Mouse (Mus musculus) midbrain, embryonic 15.5 days (tissue): ENCODE data around the gene 1700001C02Rik. TPM values are rescaled to one million over a fixed set of nuclear protein-coding genes. Genes with fewer than 3 reads are reported as not detected.

Source experiments
- ATAC-seq: fragments of 200-750 bp; cut with Nextera tagmentation; replicated peaks from 2 replicates; pipeline ENCODE4 v1.8.0; 2017; ENCODE audit warnings: moderate TSS enrichment
- H3K27ac ChIP-seq: fragments of 300-500 bp; sonication (generic); 2 replicates; pipeline ENCODE4 v1.5.1; 2015; ENCODE audit warnings: mild to moderate bottlenecking, inconsistent platforms
- H3K27me3 ChIP-seq: fragments of 300-500 bp; sonication (generic); replicated peaks from 2 replicates; pipeline ENCODE4 v1.6.1; 2015; ENCODE audit warnings: inconsistent platforms
- H3K36me3 ChIP-seq: fragments of 300-500 bp; sonication (generic); replicated peaks from 2 replicates; pipeline ENCODE4 v1.6.1; 2015; ENCODE audit warnings: inconsistent platforms
- H3K4me1 ChIP-seq: fragments of 300-500 bp; sonication (generic); 2 replicates; pipeline ENCODE4 v1.6.1; 2015; ENCODE audit warnings: inconsistent platforms
- H3K4me2 ChIP-seq: fragments of 300-500 bp; sonication (generic); 2 replicates; pipeline ENCODE4 v1.6.1; 2015; ENCODE audit warnings: inconsistent platforms, mild to moderate bottlenecking, moderate library complexity
- H3K4me3 ChIP-seq: fragments of 300-500 bp; sonication (generic); 2 replicates; pipeline ENCODE4 v1.5.1; 2015; ENCODE audit warnings: mild to moderate bottlenecking, inconsistent platforms
- H3K9ac ChIP-seq: fragments of 300-500 bp; sonication (generic); 2 replicates; pipeline ENCODE4 v1.6.1; 2015; ENCODE audit warnings: mild to moderate bottlenecking, inconsistent platforms
- H3K9me3 ChIP-seq: fragments of 300-500 bp; sonication (generic); 2 replicates; pipeline ENCODE4 v1.6.1; 2016; ENCODE audit warnings: inconsistent platforms
- WGBS: fragments of 180-500 bp; shearing (Covaris S2); methylation state at CpG from one replicate; pipeline ENCODE4 v1.1.7; 2015; ENCODE audit warnings: mixed read lengths; 5-methylcytosine and 5-hydroxymethylcytosine counted together
- polyA plus RNA-seq: library from polyadenylated mRNA; unstranded; fragments of >200 nt; fragmentation: Nextera tagmentation; extraction: Ambion mirVana; gene quantifications from 2 replicates; pipeline ENCODE4 v1.2.1, GENCODE M21; 2015

The 1700001C02Rik gene
- 0.96 and 1.2 TPM in 2 replicates for polyA plus RNA-seq

GRCm38 (mm10) chr5:30465861-30466260 lies at the start of gene 1700001C02Rik:
Gene 1700001C02Rik (plus strand): TSS chr5:30466047.
- Histone ChIP-seq H3K27me3 (peaks cover 10% of the 10 kb centered on the region; the same call in 1 of the 2 replicates), H3K9ac (0 out of 2 replicates have a peak within 1 kb of the TSS, but pooled peaks have one; percentile 12), H3K27ac (no peak within 1 kb of the TSS), H3K9me3 (no peaks in the 10 kb centered on the region), H3K4me3 (peak within 1 kb of the TSS; percentile 32), H3K4me2 (peak within 1 kb of the TSS; percentile 59), H3K36me3 (no peaks in the 10 kb centered on the region), H3K4me1 (peaks cover 28% of the 10 kb centered on the region)
- ATAC-seq: no peak
- WGBS: 12% methylated on average over 21 of the region's 21 CpGs

GRCm38 (mm10) chr5:30416665-30417064 lies 49.2 kb upstream of the 1700001C02Rik start:
- no peak for ATAC-seq
- H3K4me1 ChIP-seq: peaks cover 7% of the 10 kb centered on the region; the same call in 1 of the 2 replicates
- H3K9ac ChIP-seq: no peak overlapping the region
- H3K36me3 ChIP-seq: no peaks in the 10 kb centered on the region
- H3K27ac ChIP-seq: no peak overlapping the region
- H3K9me3 ChIP-seq: no peaks in the 10 kb centered on the region
- H3K27me3 ChIP-seq: no peaks in the 10 kb centered on the region
- 24% methylated on average over 5 of the region's 5 CpGs for WGBS
- H3K4me3 ChIP-seq: no peak overlapping the region
- H3K4me2 ChIP-seq: no peak overlapping the region

- Histone ChIP-seq H3K4me1 (0 out of 2 replicates have a peak, but pooled peaks cover 2% of the 10 kb centered on the region), H3K36me3 (no peaks in the 10 kb centered on the region), H3K4me2 (no peak overlapping the region), H3K4me3 (no peak overlapping the region), H3K27ac (no peak overlapping the region), H3K9me3 (no peaks in the 10 kb centered on the region), H3K9ac (no peak overlapping the region), H3K27me3 (no peaks in the 10 kb centered on the region)
- ATAC-seq: no peak
- WGBS: 77% methylated on average over 4 of the region's 4 CpGs
Observed at GRCm38 (mm10) chr5:30423121-30423520, 42.7 kb upstream of the 1700001C02Rik start.

- Histone ChIP-seq H3K27me3 (no peaks in the 10 kb centered on the region), H3K4me3 (no peak overlapping the region), H3K4me1 (0 out of 2 replicates have a peak, but pooled peaks cover 2% of the 10 kb centered on the region), H3K4me2 (no peak overlapping the region), H3K9ac (no peak overlapping the region), H3K27ac (no peak overlapping the region), H3K9me3 (no peaks in the 10 kb centered on the region), H3K36me3 (no peaks in the 10 kb centered on the region)
- 32% methylated on average over 8 of the region's 8 CpGs for WGBS
- ATAC-seq: no peak
Observed at GRCm38 (mm10) chr5:30423572-30424244, 42.1 kb upstream of the 1700001C02Rik start.

GRCm38 (mm10) chr5:30427406-30427805 lies 38.4 kb upstream of the 1700001C02Rik start:
- WGBS: 87% methylated on average over 6 of the region's 6 CpGs
- Histone ChIP-seq H3K27me3 (no peaks in the 10 kb centered on the region), H3K4me2 (no peak overlapping the region), H3K36me3 (no peaks in the 10 kb centered on the region), H3K4me3 (no peak overlapping the region), H3K4me1 (0 out of 2 replicates have a peak, but pooled peaks cover 2% of the 10 kb centered on the region), H3K9ac (no peak overlapping the region), H3K9me3 (no peaks in the 10 kb centered on the region), H3K27ac (no peak overlapping the region)
- no peak for ATAC-seq

GRCm38 (mm10) chr5:30438931-30439330 lies 26.9 kb upstream of the 1700001C02Rik start:
- H3K27me3 ChIP-seq: no peaks in the 10 kb centered on the region
- H3K36me3 ChIP-seq: no peaks in the 10 kb centered on the region
- H3K27ac ChIP-seq: no peak overlapping the region
- no peak overlapping the region for H3K9ac ChIP-seq
- no peaks in the 10 kb centered on the region for H3K9me3 ChIP-seq
- no peaks in the 10 kb centered on the region for H3K4me1 ChIP-seq
- ATAC-seq: no peak
- H3K4me3 ChIP-seq: no peak overlapping the region
- H3K4me2 ChIP-seq: no peak overlapping the region
- WGBS: 49% methylated on average over 2 of the region's 2 CpGs

GRCm38 (mm10) chr5:30440308-30440906 lies 25.4 kb upstream of the 1700001C02Rik start:
- H3K27ac ChIP-seq: no peak overlapping the region
- no peak overlapping the region for H3K4me3 ChIP-seq
- no peaks in the 10 kb centered on the region for H3K27me3 ChIP-seq

GRCm38 (mm10) chr5:30442196-30442595 lies 23.7 kb upstream of the 1700001C02Rik start:
- no peaks in the 10 kb centered on the region for H3K36me3 ChIP-seq
- ATAC-seq: no peak
- H3K27me3 ChIP-seq: no peaks in the 10 kb centered on the region
- H3K9me3 ChIP-seq: no peaks in the 10 kb centered on the region
- no peaks in the 10 kb centered on the region for H3K4me1 ChIP-seq
- H3K27ac ChIP-seq: no peak overlapping the region
- H3K9ac ChIP-seq: no peak overlapping the region
- WGBS: 65% methylated on average over 5 of the region's 5 CpGs
- H3K4me3 ChIP-seq: no peak overlapping the region
- H3K4me2 ChIP-seq: no peak overlapping the region

More at GRCm38 (mm10) chr5:30440308-30440906, 25.4 kb upstream of the 1700001C02Rik start:
- no peaks in the 10 kb centered on the region for H3K9me3 ChIP-seq
- no peaks in the 10 kb centered on the region for H3K36me3 ChIP-seq
- H3K9ac ChIP-seq: no peak overlapping the region
- ATAC-seq: no peak
- no peaks in the 10 kb centered on the region for H3K4me1 ChIP-seq
- 95% methylated on average over 8 of the region's 8 CpGs for WGBS
- H3K4me2 ChIP-seq: no peak overlapping the region

GRCm38 (mm10) chr5:30444327-30444895 lies 21.4 kb upstream of the 1700001C02Rik start:
- H3K27me3 ChIP-seq: no peaks in the 10 kb centered on the region
- H3K36me3 ChIP-seq: no peaks in the 10 kb centered on the region
- 67% methylated on average over 13 of the region's 13 CpGs for WGBS
- peak overlapping the region; percentile 9; the same call in 1 of the 2 replicates for H3K27ac ChIP-seq
- no peak overlapping the region for H3K4me2 ChIP-seq
- H3K4me3 ChIP-seq: no peak overlapping the region
- H3K4me1 ChIP-seq: no peaks in the 10 kb centered on the region
- no peaks in the 10 kb centered on the region for H3K9me3 ChIP-seq
- ATAC-seq: peak; percentile 11; the same call in 1 of the 2 replicates
- H3K9ac ChIP-seq: no peak overlapping the region

- WGBS: 66% methylated on average over 6 of the region's 6 CpGs
- Histone ChIP-seq H3K4me2 (no peak overlapping the region), H3K9me3 (no peaks in the 10 kb centered on the region), H3K9ac (no peak overlapping the region), H3K4me3 (no peak overlapping the region), H3K36me3 (no peaks in the 10 kb centered on the region), H3K27me3 (no peaks in the 10 kb centered on the region), H3K4me1 (peaks cover 13% of the 10 kb centered on the region; the same call in 1 of the 2 replicates), H3K27ac (no peak overlapping the region)
- ATAC-seq: no peak
Observed at GRCm38 (mm10) chr5:30456056-30456455, 9.8 kb upstream of the 1700001C02Rik start.

- H3K4me3 ChIP-seq: no peak overlapping the region
- no peaks in the 10 kb centered on the region for H3K9me3 ChIP-seq
- H3K27ac ChIP-seq: no peak overlapping the region
- no peak for ATAC-seq
- no peak overlapping the region for H3K4me2 ChIP-seq
- no peaks in the 10 kb centered on the region for H3K36me3 ChIP-seq
- H3K27me3 ChIP-seq: peaks cover 5% of the 10 kb centered on the region; the same call in 1 of the 2 replicates
- WGBS: 46% methylated on average over 4 of the region's 4 CpGs
- no peak overlapping the region for H3K9ac ChIP-seq
- H3K4me1 ChIP-seq: peaks cover 25% of the 10 kb centered on the region
Observed at GRCm38 (mm10) chr5:30460155-30460554, 5.7 kb upstream of the 1700001C02Rik start.

GRCm38 (mm10) chr5:30461821-30462220 lies 4.0 kb upstream of the 1700001C02Rik start, which contains the start of gene Otof:
Gene Otof (minus strand): TSS chr5:30461932.
- 15% methylated on average over 11 of the region's 12 CpGs for WGBS
- H3K4me3 ChIP-seq: peak within 1 kb of the TSS; percentile 12
- H3K9me3 ChIP-seq: no peaks in the 10 kb centered on the region
- H3K27ac ChIP-seq: peak within 1 kb of the TSS; percentile 57; the same call in 1 of the 2 replicates
- peak within 1 kb of the TSS; percentile 45 for H3K4me2 ChIP-seq
- peaks cover 33% of the 10 kb centered on the region for H3K4me1 ChIP-seq
- H3K36me3 ChIP-seq: no peaks in the 10 kb centered on the region
- peak within 1 kb of the TSS; percentile 41 for H3K9ac ChIP-seq
- peak; percentile 84 for ATAC-seq
- H3K27me3 ChIP-seq: peaks cover 6% of the 10 kb centered on the region; the same call in 1 of the 2 replicates
